Mouse (Mus musculus) adrenal gland, postnatal 10 days (tissue): Measurements from ENCODE around the gene P2ry6. TPM values are rescaled to one million over a fixed set of nuclear protein-coding genes. Genes with fewer than 3 reads are reported as not detected.
A peak's percentile ranks its signal among the peaks of the same experiment; 100 is the strongest.

ENCODE experiments used
- DNase-seq: peaks from one replicate; pipeline ENCODE4 v3.0.0; 2021; ENCODE audit warnings: mixed read lengths
- total RNA-seq, 2 experiments: library from RNA; stranded (reverse); gene quantifications; 2 replicates each; pipeline ENCODE4 v1.2.3; 2021

Gene P2ry6
- total RNA-seq, 2 experiments from 2014 or later, result 3.8 to 4.2 TPM

- DNase-seq, result peak; percentile 33
Observed at GRCm38 (mm10) chr7:100990636-100991311, 16.3 kb upstream of the P2ry6 start.

- DNase-seq, result peak; percentile 82
Observed at GRCm38 (mm10) chr7:100988092-100988491, 13.6 kb upstream of the P2ry6 start.

- peak; percentile 61 for DNase-seq
Observed at GRCm38 (mm10) chr7:100984452-100985395, 10.3 kb upstream of the P2ry6 start.

- DNase-seq, result peak; percentile 85
Observed at GRCm38 (mm10) chr7:100979175-100979574, 4.7 kb upstream of the P2ry6 start.

GRCm38 (mm10) chr7:100978171-100978570, 3.7 kb upstream of the P2ry6 start:
- DNase-seq, result no peak

- DNase-seq, result no peak
Observed at GRCm38 (mm10) chr7:100972875-100973274, 1.6 kb downstream of the P2ry6 start.

GRCm38 (mm10) chr7:100968874-100969659, 5.4 kb downstream of the P2ry6 start:
- no peak for DNase-seq

GRCm38 (mm10) chr7:100968376-100968775, 6.1 kb downstream of the P2ry6 start:
- DNase-seq, result no peak

GRCm38 (mm10) chr7:100967850-100968249, 6.6 kb downstream of the P2ry6 start:
- no peak for DNase-seq

- DNase-seq, result no peak
Observed at GRCm38 (mm10) chr7:100966014-100966413, 8.4 kb downstream of the P2ry6 start.

GRCm38 (mm10) chr7:100965079-100965478, 9.4 kb downstream of the P2ry6 start:
- peak; percentile 51 for DNase-seq

- no peak for DNase-seq
Observed at GRCm38 (mm10) chr7:100964242-100964641, 10.2 kb downstream of the P2ry6 start.

- no peak for DNase-seq
Observed at GRCm38 (mm10) chr7:100963381-100963780, 11.1 kb downstream of the P2ry6 start.

GRCm38 (mm10) chr7:100961146-100961545, 13.3 kb downstream of the P2ry6 start:
- no peak for DNase-seq

- DNase-seq, result no peak
Observed at GRCm38 (mm10) chr7:100960462-100960861, 14.0 kb downstream of the P2ry6 start.

GRCm38 (mm10) chr7:100958426-100958825, 16.0 kb downstream of the P2ry6 start:
- no peak for DNase-seq

GRCm38 (mm10) chr7:100952686-100953085, 21.8 kb downstream of the P2ry6 start:
- DNase-seq, result no peak

GRCm38 (mm10) chr7:100951903-100952302, 22.5 kb downstream of the P2ry6 start:
- DNase-seq, result no peak

- DNase-seq, result no peak
Observed at GRCm38 (mm10) chr7:100950481-100951010, 23.9 kb downstream of the P2ry6 start.

GRCm38 (mm10) chr7:100950031-100950430, 24.4 kb downstream of the P2ry6 start:
- no peak for DNase-seq

GRCm38 (mm10) chr7:100944738-100945137, 29.7 kb downstream of the P2ry6 start:
- DNase-seq, result no peak

GRCm38 (mm10) chr7:100944306-100944705, 30.1 kb downstream of the P2ry6 start:
- DNase-seq, result no peak
